9 mouse cellular contexts compared by ENCODE assay signal in genomic region chr1:74771931-74772620, GRCm38 (mm10). TPM values are rescaled to one million over a fixed set of nuclear protein-coding genes. Genes with fewer than 3 reads are reported as not detected.
A peak's percentile ranks its signal among the peaks of the same experiment; 100 is the strongest.
DNase-seq lines count a peak whose midpoint lies in the region; ATAC-seq and TF ChIP-seq lines count a peak whose summit lies in the region.
"Had no signal": no experiment of that assay in that cellular context is flagged by ENCODE, and none has a peak within 500 bp of the region (broad histone marks: within the 10 kb centered on the region; RNA-seq: fewer than 3 reads in every experiment).

No protein-coding gene starts in this region.

- no peak for TF ChIP-seq POLR2A in testis, adult 2 months (IDR thresholded peaks at IDR 0.05; ENCODE audit: control insufficient read depth, low read depth, low read length)
- TF ChIP-seq POLR2A in myocyte (IDR thresholded peaks at IDR 0.05; ENCODE audit: insufficient read length, low read depth): no peak

- no peaks in the 10 kb centered on the region for H3K9me3 ChIP-seq in intestine, embryonic 15.5 days

- H3K79me2 ChIP-seq in myocyte (ENCODE audit: control insufficient read depth, insufficient read depth): no peaks in the 10 kb centered on the region

- H3ac ChIP-seq in myocyte (ENCODE audit: control insufficient read depth, insufficient read length): peak overlapping the region; percentile 10

- H3K27me3 ChIP-seq in testis, adult 2 months (ENCODE audit: control insufficient read depth, insufficient read depth, low read length): no peaks in the 10 kb centered on the region; the same call in 1 of the 2 replicates
- H3K27me3 ChIP-seq in intestine, embryonic 15.5 days (replicated peaks): peaks cover 75% of the 10 kb centered on the region
- H3K27me3 ChIP-seq in myocyte (ENCODE audit: control insufficient read depth, insufficient read depth, insufficient read length): peaks cover 20% of the 10 kb centered on the region

- H3K36me3 ChIP-seq in testis, adult 2 months (ENCODE audit: control insufficient read depth, insufficient read depth, low read length): no peaks in the 10 kb centered on the region
- H3K36me3 ChIP-seq in intestine, embryonic 15.5 days: no peaks in the 10 kb centered on the region
- no peaks in the 10 kb centered on the region for H3K36me3 ChIP-seq in myocyte (ENCODE audit: control insufficient read depth, insufficient read depth)

- ATAC-seq in erythroid progenitor cell, adult 5-6 weeks (replicated peaks; ENCODE audit: low FRiP score, poor library complexity, severe bottlenecking): 0 out of 2 replicates have a peak, but pooled peaks have one; percentile 19
- ATAC-seq in intestine, embryonic 15.5 days: no peak

- TF ChIP-seq CTCF in testis, adult 2 months (IDR thresholded peaks at IDR 0.05; ENCODE audit: control insufficient read depth, insufficient read depth, insufficient replicate concordance, low read depth, low read length): no peak

- WGBS in intestine, embryonic 15.5 days: under 1% methylated on average over 36 of the region's 51 CpGs

- H3K27ac ChIP-seq in testis, adult 2 months (ENCODE audit: control insufficient read depth, insufficient read depth, low read depth, low read length): peak overlapping the region; percentile 76
- no peak overlapping the region for H3K27ac ChIP-seq in intestine, embryonic 15.5 days

- peak overlapping the region; percentile 93 for H3K4me2 ChIP-seq in intestine, embryonic 15.5 days (replicated peaks)
- H3K4me2 ChIP-seq in myocyte (ENCODE audit: low read depth): peak overlapping the region; percentile 94

- peaks cover 14% of the 10 kb centered on the region for H3K4me1 ChIP-seq in testis, adult 2 months (ENCODE audit: control insufficient read depth, insufficient read depth, low read length)
- peaks cover 26% of the 10 kb centered on the region for H3K4me1 ChIP-seq in intestine, embryonic 15.5 days (replicated peaks)

- peak overlapping the region; percentile 37 for H3K9ac ChIP-seq in intestine, embryonic 15.5 days

- DNase-seq in testis, postnatal 14 days (ENCODE audit: low spot score): no peak
- no peak for DNase-seq in right cerebral cortex, postnatal 36 days (ENCODE audit: low spot score in 2 of 2)
- no peak for DNase-seq in urinary bladder, postnatal 25 days (ENCODE audit: low spot score)
- DNase-seq in frontal cortex, adult 2 months (ENCODE audit: extremely low spot score in 1 of 2, low spot score in 1 of 2): no peak

- H3K4me3 ChIP-seq in testis, adult 2 months (ENCODE audit: control insufficient read depth, low read depth, low read length): peak overlapping the region; percentile 58
- H3K4me3 ChIP-seq in intestine, embryonic 15.5 days (replicated peaks): peak overlapping the region; percentile 48
- H3K4me3 ChIP-seq in myocyte: peak overlapping the region; percentile 16

TF ChIP-seq in myocyte, 11 proteins besides CTCF, POLR2A, EP300 and RAD21:
- peak in 1 of 3 experiments; percentile 17 for TF ChIP-seq MYOG (IDR thresholded peaks at IDR 0.05; ENCODE audit: control insufficient read depth in 1 of 3, insufficient read depth in 1 of 3, insufficient read length in 2 of 3, low read depth in 2 of 3)
- no peak for TF ChIP-seq REST (IDR thresholded peaks at IDR 0.05; ENCODE audit: insufficient read depth, insufficient read length)

RNA-seq across cellular contexts. Expression of gene Wnt6, which starts 0.4 kb away (rescaled TPM):
- polyA plus RNA-seq in testis, adult 2 months (2012; rRNA removed): 11.2 and 13.4 TPM in 2 replicates
- not detected in 2 replicates for total RNA-seq in erythroid progenitor cell, adult 5-6 weeks (2015; ENCODE audit: low replicate concordance)
- total RNA-seq in erythroid progenitor cell, adult 5-6 weeks (2017; ENCODE audit: low replicate concordance): not detected in 2 replicates
- polyA plus RNA-seq in intestine, embryonic 15.5 days (2015; fragmentation: Nextera tagmentation; extraction: Ambion mirVana): 0.18 and 0.58 TPM in 2 replicates
- 3.1 TPM for polyA plus RNA-seq in myocyte (2012; fragmentation: generic; extraction: Trizol)
- 7.9 and 8.9 TPM in 2 replicates for polyA plus RNA-seq in frontal cortex, adult 2 months (2012; rRNA removed)
- total RNA-seq: common myeloid progenitor, adult 5-6 weeks had no signal

RNA-seq across cellular contexts. Expression of gene Wnt10a, which starts 19.2 kb away (rescaled TPM):
- polyA plus RNA-seq in testis, adult 2 months (2012; rRNA removed): 0.16 and 0.23 TPM in 2 replicates
- not detected in 2 replicates for total RNA-seq in erythroid progenitor cell, adult 5-6 weeks (2015; ENCODE audit: low replicate concordance)
- not detected in 2 replicates for total RNA-seq in erythroid progenitor cell, adult 5-6 weeks (2017; ENCODE audit: low replicate concordance)
- 0.15 and 0.16 TPM in 2 replicates for polyA plus RNA-seq in intestine, embryonic 15.5 days (2015; fragmentation: Nextera tagmentation; extraction: Ambion mirVana)
- polyA plus RNA-seq in myocyte (2012; fragmentation: generic; extraction: Trizol): 44.0 TPM
- 6.0 and 7.2 TPM in 2 replicates for polyA plus RNA-seq in frontal cortex, adult 2 months (2012; rRNA removed)
- total RNA-seq: common myeloid progenitor, adult 5-6 weeks had no signal

RNA-seq across cellular contexts. Expression of gene Prkag3, which starts 23.1 kb away (rescaled TPM):
- polyA plus RNA-seq in testis, adult 2 months (2012; rRNA removed): 0.44 and 0.53 TPM in 2 replicates
- total RNA-seq in erythroid progenitor cell, adult 5-6 weeks (2015; ENCODE audit: low replicate concordance): not detected in 2 replicates
- total RNA-seq in erythroid progenitor cell, adult 5-6 weeks (2017; ENCODE audit: low replicate concordance): not detected in 2 replicates
- 0.16 and 0.19 TPM in 2 replicates for polyA plus RNA-seq in intestine, embryonic 15.5 days (2015; fragmentation: Nextera tagmentation; extraction: Ambion mirVana)
- polyA plus RNA-seq in myocyte (2012; fragmentation: generic; extraction: Trizol): 24.6 TPM
- 0.76 and 0.88 TPM in 2 replicates for polyA plus RNA-seq in frontal cortex, adult 2 months (2012; rRNA removed)
- total RNA-seq: common myeloid progenitor, adult 5-6 weeks had no signal

RNA-seq across cellular contexts. Expression of gene Cyp27a1, which starts 58.7 kb away (rescaled TPM):
- 6.3 and 9.0 TPM in 2 replicates for polyA plus RNA-seq in testis, adult 2 months (2012; rRNA removed)
- total RNA-seq in erythroid progenitor cell, adult 5-6 weeks (2015; ENCODE audit: low replicate concordance): 5.4 and 15.5 TPM in 2 replicates
- 0.98 and 3.6 TPM in 2 replicates for total RNA-seq in erythroid progenitor cell, adult 5-6 weeks (2017; ENCODE audit: low replicate concordance)
- polyA plus RNA-seq in intestine, embryonic 15.5 days (2015; fragmentation: Nextera tagmentation; extraction: Ambion mirVana): 6.0 and 6.3 TPM in 2 replicates
- 0.42 TPM for polyA plus RNA-seq in myocyte (2012; fragmentation: generic; extraction: Trizol)
- 14.1 and 14.5 TPM in 2 replicates for polyA plus RNA-seq in frontal cortex, adult 2 months (2012; rRNA removed)

Comparison
In these comparisons a context has a peak if more than half of its experiments do, and no peak if none do; other contexts are left out.
1. RNA of gene Prkag3, which starts 23.1 kb away (polyA plus RNA-seq): 24.6 TPM in myocyte (single experiment); 0.76 to 0.88 TPM in frontal cortex, adult 2 months, 0.44 to 0.53 TPM in testis, adult 2 months and 0.16 to 0.19 TPM in intestine, embryonic 15.5 days; every median in the first group is over 10 times any median in the second.
2. Peak in every context shown above with its lines, with median percentiles within 50 percentile points of each other: H3K4me3 ChIP-seq.